ENCODE assay signal across 9 mouse cellular contexts in the genomic region with DNA sequence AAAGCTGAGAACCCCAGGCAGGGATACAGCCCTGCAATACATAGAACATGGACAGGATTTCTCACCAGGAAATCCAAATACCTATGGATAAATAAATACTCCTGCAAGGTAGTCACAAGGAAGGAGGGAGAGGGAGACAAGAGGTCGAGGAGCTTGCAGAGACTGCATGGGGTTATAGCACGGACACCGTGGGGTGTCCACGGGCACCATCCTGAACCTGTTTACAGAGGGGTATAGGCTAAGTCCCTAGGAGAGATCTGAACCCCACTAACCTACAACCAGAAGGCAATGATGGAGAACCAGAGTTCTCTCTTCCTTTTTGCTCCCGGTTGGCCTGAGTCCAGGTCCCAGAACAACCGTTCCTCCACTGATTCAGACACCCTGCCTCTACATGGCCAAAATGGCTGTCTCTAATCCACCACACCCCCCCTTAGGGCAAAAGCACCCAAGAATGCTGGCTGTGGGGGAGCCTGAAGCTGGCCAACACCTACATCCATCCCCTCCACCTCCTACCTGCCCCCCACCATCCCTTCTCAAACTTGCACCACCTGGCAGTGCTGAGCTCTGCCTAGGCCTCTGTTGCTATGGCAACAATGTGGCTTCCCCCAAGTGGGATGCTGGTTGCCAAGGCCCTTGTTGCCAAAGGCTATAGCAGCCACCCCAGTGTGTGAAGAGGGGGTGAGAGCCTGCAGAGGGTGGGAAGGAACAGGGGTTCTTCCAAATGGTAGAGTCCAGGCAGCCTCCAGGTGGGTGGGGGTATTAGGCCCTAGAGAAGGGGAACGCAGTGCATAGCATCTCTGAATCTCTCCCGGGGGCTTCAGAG.
A peak's percentile ranks its signal among the peaks of the same experiment; 100 is the strongest.
DNase-seq lines count a peak whose midpoint lies in the region; ATAC-seq lines count a peak whose summit lies in the region.
"Had no signal": no experiment of that assay in that cellular context is flagged by ENCODE, and none has a peak within 500 bp of the region (broad histone marks: within the 10 kb centered on the region; RNA-seq: fewer than 3 reads in every experiment).

No protein-coding gene starts in this region.

- no peak overlapping the region for H3K27ac ChIP-seq in embryonic facial prominence, embryonic 12.5 days
- H3K27ac ChIP-seq in midbrain, embryonic 15.5 days: peak overlapping the region; percentile 86

- no peaks in the 10 kb centered on the region for H3K27me3 ChIP-seq in embryonic facial prominence, embryonic 12.5 days
- H3K27me3 ChIP-seq in midbrain, embryonic 15.5 days (replicated peaks): no peaks in the 10 kb centered on the region

- no peaks in the 10 kb centered on the region for H3K9me3 ChIP-seq in embryonic facial prominence, embryonic 12.5 days
- H3K9me3 ChIP-seq in midbrain, embryonic 15.5 days: no peaks in the 10 kb centered on the region
- H3K9me3 ChIP-seq: megakaryocyte, embryonic 14.5 days had no signal

- H3K9ac ChIP-seq in embryonic facial prominence, embryonic 12.5 days: no peak overlapping the region
- H3K9ac ChIP-seq in midbrain, embryonic 15.5 days: peak overlapping the region; percentile 18; the same call in 1 of the 2 replicates

- no peak overlapping the region for H3K4me3 ChIP-seq in embryonic facial prominence, embryonic 12.5 days
- no peak overlapping the region for H3K4me3 ChIP-seq in midbrain, embryonic 15.5 days
- H3K4me3 ChIP-seq: megakaryocyte, embryonic 14.5 days had no signal

- DNase-seq in MN1 (ENCODE audit: low spot score): peak; percentile 61
- DNase-seq in layer of hippocampus, adult 18-20 months (ENCODE audit: low spot score in 2 of 2): peak; percentile 81 to 84
- no peak for DNase-seq in lung, postnatal 10 days
- no peak for DNase-seq in B cell, adult 2 months
- no peak for DNase-seq in ovary, postnatal 14 days (ENCODE audit: low spot score)
- no peak for DNase-seq in adrenal gland, adult 18-20 months (ENCODE audit: low spot score in 2 of 2)

- H3K4me1 ChIP-seq in embryonic facial prominence, embryonic 12.5 days: peaks cover 12% of the 10 kb centered on the region
- H3K4me1 ChIP-seq in midbrain, embryonic 15.5 days: peaks cover 33% of the 10 kb centered on the region

- H3K36me3 ChIP-seq in embryonic facial prominence, embryonic 12.5 days: no peaks in the 10 kb centered on the region
- H3K36me3 ChIP-seq in midbrain, embryonic 15.5 days (replicated peaks): no peaks in the 10 kb centered on the region

- peak; percentile 50; the same call in 1 of the 2 replicates for ATAC-seq in embryonic facial prominence, embryonic 12.5 days (ENCODE audit: insufficient number of reproducible peaks, insufficient read depth, low FRiP score, low TSS enrichment)
- peak; percentile 83 for ATAC-seq in midbrain, embryonic 15.5 days (replicated peaks)

- WGBS in embryonic facial prominence, embryonic 12.5 days: 78% methylated on average over 8 of the region's 8 CpGs
- WGBS in midbrain, embryonic 15.5 days: 62% methylated on average over 8 of the region's 8 CpGs

- H3K4me2 ChIP-seq in embryonic facial prominence, embryonic 12.5 days (replicated peaks): no peak overlapping the region
- peak overlapping the region; percentile 26 for H3K4me2 ChIP-seq in midbrain, embryonic 15.5 days

Comparison
In these comparisons a context has a peak if more than half of its experiments do, and no peak if none do; other contexts are left out.
1. DNase-seq: peak in MN1 (single experiment) and layer of hippocampus, adult 18-20 months (2 of 2); none in lung, postnatal 10 days (single experiment), B cell, adult 2 months (0 of 2), ovary, postnatal 14 days (single experiment) and adrenal gland, adult 18-20 months (0 of 2).